Mouse (Mus musculus) lung, postnatal 0 days (tissue): ENCODE results near the gene Ovol3.

Experiments
- CTCF ChIP-seq: IDR thresholded peaks from 2 replicates; pipeline ENCODE4 v1.5.1; 2016; ENCODE audit warnings: antibody characterized with exemption, mild to moderate bottlenecking
- EP300 ChIP-seq: IDR thresholded peaks from 2 replicates; pipeline ENCODE4 v1.6.1; 2016; ENCODE audit warnings: antibody characterized with exemption, mild to moderate bottlenecking, control low read depth

GRCm38 (mm10) chr7:30211025-30211424, 24.5 kb downstream of the Ovol3 start:
- TF ChIP-seq CTCF (no peak), EP300 (no peak)
